Comparison of ENCODE assay signal across 10 mouse cellular contexts in the genomic region with DNA sequence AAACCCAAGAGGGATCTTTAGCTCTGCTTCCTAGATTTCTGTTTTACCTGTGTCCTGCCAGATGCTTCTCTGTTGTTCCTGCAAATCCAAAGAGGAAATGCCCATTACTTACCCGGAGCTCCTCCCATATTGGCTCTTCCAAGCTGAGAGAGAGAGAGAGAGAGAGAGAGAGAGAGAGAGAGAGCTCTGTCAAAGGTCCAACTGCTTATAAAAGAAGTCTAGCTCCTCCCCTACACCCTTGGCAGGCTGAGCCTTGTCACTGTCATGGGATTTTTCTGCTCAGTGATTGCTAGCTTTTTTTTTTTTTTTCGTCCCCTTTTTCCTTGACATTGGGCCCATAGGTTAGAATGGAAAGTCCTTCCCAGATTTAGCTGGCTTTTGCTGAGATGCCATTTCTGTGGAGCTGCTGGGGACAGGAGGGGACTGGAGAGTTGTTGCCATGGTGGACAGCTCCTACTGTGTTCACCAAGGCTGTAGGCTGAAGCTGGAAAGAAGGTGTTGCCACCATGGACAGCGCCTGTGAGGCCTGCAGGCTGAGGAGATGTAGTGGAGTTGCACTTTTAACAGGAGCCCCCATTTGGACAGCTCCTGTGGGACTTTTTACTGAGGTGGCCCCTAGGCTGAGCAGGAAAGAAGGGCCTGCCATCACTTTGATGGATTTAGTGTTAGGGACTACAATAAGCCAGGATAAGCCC. TPM values are rescaled to one million over a fixed set of nuclear protein-coding genes. Genes with fewer than 3 reads are reported as not detected.
A peak's percentile ranks its signal among the peaks of the same experiment; 100 is the strongest.
DNase-seq lines count a peak whose midpoint lies in the region; ATAC-seq lines count a peak whose summit lies in the region.
"Had no signal": no experiment of that assay in that cellular context is flagged by ENCODE, and none has a peak within 500 bp of the region (broad histone marks: within the 10 kb centered on the region; RNA-seq: fewer than 3 reads in every experiment).

No protein-coding gene starts in this region.

- DNase-seq in liver: peak; percentile 62
- peak; percentile 80 for DNase-seq in adrenal gland, postnatal 36 days
- DNase-seq in kidney, postnatal 10 days: peak; percentile 84
- peak; percentile 75 for DNase-seq in splenic B cell, adult 2 months (ENCODE audit: low read depth, low spot score)
- DNase-seq in layer of hippocampus, adult 11-12 months (ENCODE audit: low spot score): no peak
- DNase-seq in urinary bladder, adult 18-20 months (ENCODE audit: low spot score in 2 of 2): no peak
- no peak for DNase-seq in urinary bladder, postnatal 25 days (ENCODE audit: low spot score)

- 0 out of 2 replicates have a peak, but pooled peaks cover 3% of the 10 kb centered on the region for H3K4me1 ChIP-seq in liver, embryonic 12.5 days

- no peak for ATAC-seq in liver, embryonic 12.5 days

- 0 out of 2 replicates have a peak, but pooled peaks cover under 1% of the 10 kb centered on the region for H3K27me3 ChIP-seq in liver, embryonic 12.5 days (replicated peaks)
- no peaks in the 10 kb centered on the region for H3K27me3 ChIP-seq in splenic B cell, adult 2 months (ENCODE audit: control insufficient read depth, insufficient read depth, low read length, poor library complexity, severe bottlenecking)

- 23% methylated on average over 3 of the region's 3 CpGs for WGBS in liver, embryonic 12.5 days (ENCODE audit: insufficient replicate concordance)

- H3K9ac ChIP-seq in liver, embryonic 12.5 days: no peak overlapping the region

- no peak overlapping the region for H3K4me3 ChIP-seq in liver, embryonic 12.5 days
- H3K4me3 ChIP-seq: myocyte had no signal

- peaks cover 6% of the 10 kb centered on the region; the same call in 1 of the 2 replicates for H3K36me3 ChIP-seq in liver, embryonic 12.5 days
- peaks cover 11% of the 10 kb centered on the region for H3K36me3 ChIP-seq in splenic B cell, adult 2 months (ENCODE audit: control insufficient read depth, insufficient read depth, low read length, poor library complexity, severe bottlenecking)

- H3K4me2 ChIP-seq in liver, embryonic 12.5 days: no peak overlapping the region

- no peak overlapping the region for H3K27ac ChIP-seq in liver, embryonic 12.5 days

- no peaks in the 10 kb centered on the region; the same call in 1 of the 2 replicates for H3K9me3 ChIP-seq in liver, embryonic 12.5 days (replicated peaks)

RNA-seq across cellular contexts. Expression of a gene that starts 7.3 kb away (rescaled TPM):
- 66.8 and 72.5 TPM in 2 replicates for polyA plus RNA-seq in liver, embryonic 12.5 days (2016; fragmentation: Nextera tagmentation; extraction: Ambion mirVana)
- 100 to 1,000 TPM; 170 to 266 TPM for total RNA-seq in adrenal gland, postnatal 36 days (2021)

RNA-seq across cellular contexts. Expression of a gene that starts 28.3 kb away (rescaled TPM):
- 258 and 267 TPM in 2 replicates for polyA plus RNA-seq in liver, embryonic 12.5 days (2016; fragmentation: Nextera tagmentation; extraction: Ambion mirVana)
- total RNA-seq in adrenal gland, postnatal 36 days (2021): 100 to 1,000 TPM; 199 to 225 TPM

RNA-seq across cellular contexts. Expression of a gene that starts 34.2 kb away (rescaled TPM):
- 5.7 and 6.4 TPM in 2 replicates for polyA plus RNA-seq in liver, embryonic 12.5 days (2016; fragmentation: Nextera tagmentation; extraction: Ambion mirVana)
- total RNA-seq in adrenal gland, postnatal 36 days (2021): 10 to 100 TPM; 15.5 to 20.1 TPM

RNA-seq across cellular contexts. Expression of a gene that starts 36.3 kb away (rescaled TPM):
- 1.3 and 1.8 TPM in 2 replicates for polyA plus RNA-seq in liver, embryonic 12.5 days (2016; fragmentation: Nextera tagmentation; extraction: Ambion mirVana)
- 1 to 10 TPM; 4.8 to 6.7 TPM for total RNA-seq in adrenal gland, postnatal 36 days (2021)

RNA-seq across cellular contexts. Expression of a gene that starts 49.2 kb away (rescaled TPM):
- polyA plus RNA-seq in liver, embryonic 12.5 days (2016; fragmentation: Nextera tagmentation; extraction: Ambion mirVana): 0.42 TPM in 1 of 2 replicates, not detected in the other
- total RNA-seq in adrenal gland, postnatal 36 days (2021): not detected
- polyA plus RNA-seq: cortical plate, adult 2 months had no signal

Comparison
In these comparisons a context has a peak if more than half of its experiments do, and no peak if none do; other contexts are left out.
1. DNase-seq: peak in liver (single experiment), adrenal gland, postnatal 36 days (2 of 2), kidney, postnatal 10 days (single experiment) and splenic B cell, adult 2 months (single experiment); none in layer of hippocampus, adult 11-12 months (single experiment), urinary bladder, adult 18-20 months (0 of 2) and urinary bladder, postnatal 25 days (single experiment).